Mouse (Mus musculus): ENCODE measurements around the gene Smad3.

GRCm38 (mm10) chr9:63771676-63772075, 13.9 kb upstream of the Smad3 start:
- TF ChIP-seq CTCF (IDR thresholded peaks at IDR 0.05; ENCODE audit: low read depth) (no peak), EP300 (optimal IDR thresholded peaks at IDR 0.05) (no peak)

All from stomach, postnatal 0 days (tissue).